Mouse (Mus musculus) testis, adult 2 months (tissue): ENCODE results near the gene Vmn2r57.
"Not testable (repeated sequence)": the region's sequence is repeated elsewhere in the genome, so short reads cannot be mapped to it uniquely, and the experiment has no call there.

Experiments
- CTCF ChIP-seq: fragments of 200-500 bp; IDR thresholded peaks from 2 replicates; pipeline ENCODE4 v1.5.1; 2012; ENCODE audit warnings: low read depth, mild to moderate bottlenecking, inconsistent platforms, low read length, moderate library complexity; ENCODE audit not compliant: control insufficient read depth, insufficient read depth, insufficient replicate concordance
- POLR2A ChIP-seq: fragments of 200-500 bp; IDR thresholded peaks from 2 replicates; pipeline ENCODE4 v1.6.1; 2012; ENCODE audit warnings: low read depth, mild to moderate bottlenecking, inconsistent platforms, low read length, moderate library complexity; ENCODE audit not compliant: control insufficient read depth

DNA sequence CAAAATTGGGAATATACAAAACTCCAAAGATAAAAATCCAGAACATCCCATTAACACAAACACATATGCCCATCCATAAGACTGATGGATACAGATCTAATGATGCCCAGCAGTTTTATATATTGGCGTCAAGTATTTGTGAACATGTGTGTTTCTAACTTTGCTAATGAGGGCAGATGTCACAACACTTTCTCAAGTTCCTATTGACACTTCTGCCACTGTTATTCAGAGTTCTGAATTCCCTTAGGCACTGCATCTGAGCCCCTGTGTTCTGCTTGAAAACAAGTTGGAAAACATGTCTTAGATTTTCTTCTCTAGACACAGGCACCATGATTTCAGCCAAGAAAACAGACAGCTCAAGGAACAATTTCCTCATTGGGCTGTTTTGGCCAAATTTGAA is at the start of gene Vmn2r57:
- TF ChIP-seq POLR2A, CTCF: not testable (repeated sequence)
